Mouse (Mus musculus) G1E (cell line): ENCODE results near the gene Selenov.
"Not testable (repeated sequence)": the region's sequence is repeated elsewhere in the genome, so short reads cannot be mapped to it uniquely, and the experiment has no call there.

ENCODE experiments used
- CTCF ChIP-seq: IDR thresholded peaks from 2 replicates; pipeline ENCODE4 v1.5.1; 2012; ENCODE audit warnings: low read depth, low read length, inconsistent platforms, mixed read lengths
- GATA1 ChIP-seq: IDR thresholded peaks from 2 replicates; pipeline ENCODE4 v1.6.1; 2012; ENCODE audit warnings: borderline replicate concordance, low read length, inconsistent platforms, mixed read lengths
- POLR2AphosphoS5 ChIP-seq: IDR thresholded peaks from 2 replicates; pipeline ENCODE4 v1.6.1; 2012; ENCODE audit warnings: low read depth, low read length, inconsistent platforms; ENCODE audit not compliant: insufficient replicate concordance
- TAL1 ChIP-seq: conservative IDR thresholded peaks from 2 replicates; pipeline ENCODE4 v1.6.1; 2012; ENCODE audit warnings: low read depth, low read length, inconsistent platforms, mixed read lengths

- TF ChIP-seq CTCF, POLR2AphosphoS5, GATA1, TAL1: not testable (repeated sequence)
Observed at GRCm38 (mm10) chr7:28243943-28244342, 47.0 kb downstream of the Selenov start.
